Mouse (Mus musculus) lung, embryonic 14.5 days (tissue): ENCODE data around the gene Rap1gap2. TPM values are rescaled to one million over a fixed set of nuclear protein-coding genes. Genes with fewer than 3 reads are reported as not detected.

Experiments used
- ATAC-seq: fragments of 200-750 bp; cut with Nextera tagmentation; 2 replicates; pipeline ENCODE4 v1.8.0; 2017; ENCODE audit warnings: mild to moderate bottlenecking, moderate TSS enrichment, moderate library complexity; ENCODE audit not compliant: insufficient read depth
- DNase-seq: peaks from one replicate; pipeline ENCODE4 v3.0.0-alpha.2; 2015
- H3K27ac ChIP-seq: fragments of 300-500 bp; sonication (generic); 2 replicates; pipeline ENCODE4 v1.5.1; 2014; ENCODE audit warnings: low read depth, mild to moderate bottlenecking, moderate library complexity
- H3K27me3 ChIP-seq: fragments of 300-500 bp; sonication (generic); 2 replicates; pipeline ENCODE4 v1.6.1; 2014; ENCODE audit warnings: low read length, control low read depth; ENCODE audit not compliant: insufficient read depth
- H3K36me3 ChIP-seq: fragments of 300-500 bp; sonication (generic); 2 replicates; pipeline ENCODE4 v1.6.1; 2014; ENCODE audit warnings: control low read depth; ENCODE audit not compliant: insufficient read depth
- H3K4me1 ChIP-seq: fragments of 300-500 bp; sonication (generic); 2 replicates; pipeline ENCODE4 v1.6.1; 2014; ENCODE audit warnings: antibody characterized with exemption, control low read depth; ENCODE audit not compliant: insufficient read depth
- H3K4me2 ChIP-seq: fragments of 300-500 bp; sonication (generic); 2 replicates; pipeline ENCODE4 v1.6.1; 2014; ENCODE audit warnings: mild to moderate bottlenecking
- H3K4me3 ChIP-seq: fragments of 300-500 bp; sonication (generic); 2 replicates; pipeline ENCODE4 v1.5.1; 2014; ENCODE audit warnings: low read depth, low read length
- H3K9ac ChIP-seq: fragments of 300-500 bp; sonication (generic); 2 replicates; pipeline ENCODE4 v1.6.1; 2014
- H3K9me3 ChIP-seq: fragments of 300-500 bp; sonication (generic); 2 replicates; pipeline ENCODE4 v1.6.1; 2016; ENCODE audit warnings: low read depth, low read length, control low read depth
- CTCF ChIP-seq: IDR thresholded peaks from 2 replicates; pipeline ENCODE4 v1.5.1; 2016; ENCODE audit warnings: antibody characterized with exemption, low read depth
- WGBS: fragments of 180-500 bp; shearing (Covaris S2); extraction: QIAGEN DNeasy Blood & Tissue Kit; methylation state at CpG from one replicate; pipeline ENCODE4 v1.1.7; 2014; 5-methylcytosine and 5-hydroxymethylcytosine counted together
- polyA plus RNA-seq: library from polyadenylated mRNA; unstranded; fragments of >200 nt; fragmentation: Nextera tagmentation; extraction: Ambion mirVana; gene quantifications from 2 replicates; pipeline ENCODE4 v1.2.1, GENCODE M21; 2014

Gene Rap1gap2
- polyA plus RNA-seq, result 2.3 and 2.6 TPM in 2 replicates

DNA sequence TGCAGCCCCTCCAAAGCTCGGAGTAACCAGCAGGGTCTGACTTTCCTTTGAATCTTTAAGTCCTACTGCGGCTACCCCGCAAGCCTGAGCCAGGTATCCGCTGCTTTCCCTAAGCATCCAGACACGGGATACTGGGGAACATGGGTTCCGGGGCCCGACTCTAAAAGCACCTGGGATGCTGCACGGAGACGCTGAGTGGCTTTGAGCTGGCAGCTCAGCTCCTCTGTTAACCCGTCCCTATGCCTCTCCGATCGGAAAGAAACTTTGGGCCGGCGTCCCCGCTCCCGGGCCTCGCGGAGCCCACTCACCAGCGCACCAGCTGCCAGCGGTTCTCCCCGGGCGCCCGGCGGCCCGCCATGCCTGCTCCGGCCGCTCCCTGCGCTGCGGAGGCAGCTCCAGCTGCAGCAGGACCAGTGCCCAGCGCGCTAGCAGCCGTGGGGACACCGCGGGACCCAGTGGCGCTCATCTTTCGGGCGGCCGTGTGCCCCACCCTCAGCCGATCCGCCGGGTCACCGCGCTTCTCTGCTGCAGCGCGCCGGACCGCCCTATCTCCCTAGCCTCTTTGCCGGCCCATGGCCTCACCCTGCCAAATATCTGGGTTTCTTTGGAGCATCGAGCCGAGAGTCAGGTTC is at the start of gene Rap1gap2:
Rap1gap2 (minus strand) TSS at position 371 of the 632 bp plus-strand sequence.
- Histone ChIP-seq H3K9me3 (no peaks in the 10 kb centered on the region), H3K9ac (peak within 1 kb of the TSS; percentile 16; the same call in 1 of the 2 replicates), H3K27ac (no peak within 1 kb of the TSS), H3K36me3 (no peaks in the 10 kb centered on the region), H3K4me1 (no peaks in the 10 kb centered on the region), H3K4me3 (peak within 1 kb of the TSS; percentile 33), H3K27me3 (peaks cover 32% of the 10 kb centered on the region), H3K4me2 (peak within 1 kb of the TSS; percentile 62)
- TF ChIP-seq CTCF, result no peak
- no peak for ATAC-seq
- 2% methylated on average over 49 of the region's 50 CpGs for WGBS
- peak; percentile 38 for DNase-seq

DNA sequence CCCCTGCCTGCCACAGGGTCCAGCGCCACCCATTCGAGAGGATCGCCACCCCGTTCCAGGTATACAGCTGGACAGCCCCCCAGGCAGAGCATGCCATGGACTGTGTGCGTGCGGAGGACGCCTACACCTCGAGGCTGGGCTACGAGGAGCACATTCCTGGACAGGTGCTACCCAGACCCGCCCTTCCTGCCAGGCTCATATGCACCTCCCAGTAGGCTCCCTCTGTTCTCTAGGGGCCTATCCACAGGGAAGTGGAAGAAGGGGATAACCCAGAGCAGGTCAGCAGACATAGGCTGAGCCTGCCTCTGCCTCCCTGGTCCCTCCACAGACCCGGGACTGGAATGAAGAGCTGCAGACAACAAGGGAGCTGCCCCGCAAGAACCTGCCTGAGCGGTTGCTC is 49.6 kb upstream of the Rap1gap2 start:
- no peak overlapping the region for H3K4me3 ChIP-seq
- H3K27ac ChIP-seq, result no peak overlapping the region
- DNase-seq, result no peak
- TF ChIP-seq CTCF, result no peak
- H3K27me3 ChIP-seq, result no peaks in the 10 kb centered on the region
- 96% methylated on average over 13 of the region's 13 CpGs for WGBS
- no peak overlapping the region for H3K4me2 ChIP-seq
- no peaks in the 10 kb centered on the region for H3K4me1 ChIP-seq
- H3K9ac ChIP-seq, result no peak overlapping the region
- no peak for ATAC-seq
- H3K36me3 ChIP-seq, result peaks cover 92% of the 10 kb centered on the region
- no peaks in the 10 kb centered on the region for H3K9me3 ChIP-seq

DNA sequence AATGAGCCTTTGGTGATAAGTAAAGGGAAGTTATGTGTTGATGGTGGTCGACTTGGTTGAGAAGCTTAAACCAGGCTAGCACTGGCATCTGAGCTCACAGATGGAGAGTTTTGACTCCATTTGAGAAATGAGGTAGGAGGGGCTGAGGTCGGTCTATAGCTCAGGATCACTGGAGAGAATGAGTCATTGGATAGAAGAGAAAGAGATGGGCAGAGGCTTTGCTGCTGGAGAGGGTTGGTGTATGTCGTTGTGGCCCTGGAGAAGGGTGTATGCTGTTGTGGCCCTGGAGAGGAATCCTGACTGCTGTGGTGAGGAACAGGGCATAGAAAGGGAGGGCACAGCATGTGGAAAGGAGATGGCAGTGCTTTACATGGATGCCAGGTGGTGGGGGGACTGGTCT is 45.2 kb upstream of the Rap1gap2 start:
- Histone ChIP-seq H3K4me2 (no peak overlapping the region), H3K4me1 (no peaks in the 10 kb centered on the region), H3K27ac (no peak overlapping the region), H3K4me3 (no peak overlapping the region), H3K36me3 (peaks cover 48% of the 10 kb centered on the region), H3K9me3 (no peaks in the 10 kb centered on the region), H3K9ac (no peak overlapping the region), H3K27me3 (no peaks in the 10 kb centered on the region)
- ATAC-seq (no peak), DNase-seq (no peak)
- TF ChIP-seq CTCF, result no peak
- 77% methylated on average over 3 of the region's 3 CpGs for WGBS

DNA sequence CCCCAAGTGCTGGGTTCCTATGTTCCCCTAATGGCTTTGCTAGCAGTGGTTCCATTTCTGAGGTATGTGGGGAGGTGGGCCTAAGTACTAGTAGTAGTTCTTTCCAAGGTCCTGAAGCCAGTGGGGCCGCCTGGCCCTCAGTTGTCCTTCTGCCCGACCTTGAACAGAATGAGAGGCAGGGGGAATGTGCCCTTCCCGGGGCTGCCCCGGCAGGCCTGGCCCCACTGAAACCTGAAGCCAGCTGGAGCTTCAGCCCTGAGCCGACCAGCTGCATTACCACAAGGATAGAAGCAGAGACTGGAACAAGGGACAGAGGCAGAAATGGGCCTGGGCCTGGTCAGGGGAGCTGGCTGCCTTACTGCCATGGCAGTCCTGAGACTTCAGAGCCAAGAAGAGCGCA is 42.7 kb upstream of the Rap1gap2 start:
- Histone ChIP-seq H3K4me1 (0 out of 2 replicates have a peak, but pooled peaks cover 2% of the 10 kb centered on the region), H3K9me3 (no peaks in the 10 kb centered on the region), H3K4me2 (no peak overlapping the region), H3K9ac (no peak overlapping the region), H3K27me3 (no peaks in the 10 kb centered on the region), H3K36me3 (peaks cover 23% of the 10 kb centered on the region), H3K4me3 (no peak overlapping the region), H3K27ac (no peak overlapping the region)
- DNase-seq (no peak), ATAC-seq (no peak)
- TF ChIP-seq CTCF, result no peak
- WGBS, result 50% methylated on average over 6 of the region's 6 CpGs

DNA sequence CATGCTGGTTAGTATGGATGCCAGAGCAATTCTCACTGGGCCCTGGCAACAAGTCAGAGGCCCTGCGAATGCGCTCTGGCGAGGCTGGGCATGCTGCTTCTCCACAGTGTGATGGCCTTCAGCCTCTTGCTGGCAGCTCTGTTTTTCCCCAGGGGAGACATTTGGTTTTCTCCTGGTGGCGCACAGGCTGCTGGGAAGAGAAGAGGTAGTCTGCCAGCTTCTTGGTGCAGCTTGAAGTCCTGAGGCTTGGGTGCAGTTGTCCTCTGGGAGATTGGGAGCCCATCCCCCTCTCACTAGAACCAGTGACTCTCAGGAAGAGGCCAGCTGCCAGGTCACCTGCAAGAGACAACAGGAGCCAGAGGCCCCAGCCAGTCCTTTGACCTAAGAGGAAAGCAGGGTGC is 42.1 kb upstream of the Rap1gap2 start:
- TF ChIP-seq CTCF, result no peak
- WGBS, result 86% methylated on average over 4 of the region's 4 CpGs
- H3K9me3 ChIP-seq, result no peaks in the 10 kb centered on the region
- H3K36me3 ChIP-seq, result peaks cover 17% of the 10 kb centered on the region
- 0 out of 2 replicates have a peak, but pooled peaks cover 2% of the 10 kb centered on the region for H3K4me1 ChIP-seq
- no peak overlapping the region for H3K27ac ChIP-seq
- no peak for ATAC-seq
- no peak overlapping the region for H3K4me3 ChIP-seq
- H3K9ac ChIP-seq, result no peak overlapping the region
- no peak overlapping the region for H3K4me2 ChIP-seq
- no peaks in the 10 kb centered on the region for H3K27me3 ChIP-seq
- DNase-seq, result no peak

DNA sequence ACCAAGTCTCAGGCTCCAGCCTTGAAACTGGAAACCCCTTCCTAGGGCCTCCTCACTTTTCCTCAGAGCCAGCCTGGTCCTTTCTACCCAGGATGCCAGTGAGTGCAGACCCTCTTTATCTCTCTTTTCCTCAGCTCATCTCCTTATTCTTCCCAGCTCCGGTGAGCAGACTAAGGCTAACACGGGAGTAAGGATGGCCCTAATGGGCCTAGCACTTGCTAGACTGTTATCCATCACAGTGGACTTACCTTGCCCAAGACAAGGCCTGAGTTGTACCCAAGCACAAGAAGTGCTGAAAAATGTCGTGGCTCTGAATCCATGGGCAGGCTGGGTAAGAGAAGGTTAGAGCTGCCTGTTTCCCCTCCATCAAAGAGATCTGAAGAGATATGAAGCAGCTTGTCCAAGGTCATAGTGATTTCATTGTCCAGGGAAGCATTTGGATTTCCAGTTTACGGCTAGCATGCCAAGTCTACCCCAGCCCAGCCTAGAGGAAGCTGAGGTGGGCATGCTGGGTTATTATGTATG is 39.9 kb upstream of the Rap1gap2 start:
- Histone ChIP-seq H3K36me3 (no peaks in the 10 kb centered on the region), H3K9ac (peak overlapping the region; percentile 84), H3K27ac (no peak overlapping the region), H3K4me2 (peak overlapping the region; percentile 88), H3K9me3 (no peaks in the 10 kb centered on the region), H3K4me1 (0 out of 2 replicates have a peak, but pooled peaks cover 2% of the 10 kb centered on the region), H3K4me3 (peak overlapping the region; percentile 93), H3K27me3 (no peaks in the 10 kb centered on the region)
- no peak for TF ChIP-seq CTCF
- ATAC-seq (no peak), DNase-seq (no peak)
- WGBS, result 43% methylated on average over 4 of the region's 4 CpGs

DNA sequence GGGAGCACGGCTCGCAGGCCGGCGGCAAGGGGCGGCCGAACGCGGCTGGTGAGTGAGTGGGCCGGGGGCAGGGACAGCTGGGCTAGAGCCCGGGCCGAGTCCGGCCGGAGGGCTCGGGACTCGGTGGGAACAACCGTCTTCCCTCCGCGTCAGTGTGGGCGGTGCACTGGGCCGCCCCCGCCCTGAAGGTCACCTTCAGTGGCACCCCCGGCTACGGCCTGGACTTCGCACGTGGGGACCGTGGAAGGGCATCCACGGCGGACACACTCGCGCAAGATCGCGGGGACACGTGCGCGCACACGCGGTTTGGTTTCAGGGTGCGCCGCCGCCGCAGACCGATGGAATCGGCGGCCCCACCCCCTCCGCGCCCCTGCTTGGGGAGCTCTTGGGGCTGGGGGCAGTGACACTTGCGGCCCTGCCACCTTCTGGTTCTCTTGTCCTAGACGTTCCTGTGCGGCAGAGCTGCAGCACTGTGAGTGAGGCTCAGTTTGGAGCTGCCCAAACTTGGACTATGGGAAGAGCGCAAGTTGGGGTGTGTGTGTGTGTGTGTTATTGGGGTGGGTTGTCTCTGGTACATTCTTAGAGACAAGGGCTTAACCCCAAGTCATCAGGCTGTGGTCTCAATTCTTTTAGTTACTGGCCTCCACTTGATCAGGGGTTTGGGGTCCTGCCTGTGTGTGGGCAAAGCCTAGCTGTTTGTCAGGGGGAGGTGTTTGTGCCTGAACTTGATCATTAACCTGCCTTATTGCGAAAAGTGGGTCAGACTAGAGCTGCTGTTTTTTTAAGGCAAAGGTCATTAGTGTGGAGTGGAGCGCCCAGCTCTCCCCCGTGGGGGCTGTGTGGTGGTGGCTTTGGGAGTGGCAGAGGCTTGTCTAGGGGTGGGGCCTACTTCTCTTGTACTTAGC is 39.2 kb upstream of the Rap1gap2 start:
- H3K9me3 ChIP-seq, result no peaks in the 10 kb centered on the region
- H3K27ac ChIP-seq, result peak overlapping the region; percentile 40
- ATAC-seq, result peak; percentile 59
- no peak for TF ChIP-seq CTCF
- H3K27me3 ChIP-seq, result no peaks in the 10 kb centered on the region
- DNase-seq, result peak; percentile 19
- peak overlapping the region; percentile 84 for H3K9ac ChIP-seq
- H3K4me3 ChIP-seq, result peak overlapping the region; percentile 93
- H3K4me1 ChIP-seq, result 0 out of 2 replicates have a peak, but pooled peaks cover 2% of the 10 kb centered on the region
- H3K4me2 ChIP-seq, result peak overlapping the region; percentile 88
- H3K36me3 ChIP-seq, result no peaks in the 10 kb centered on the region
- under 1% methylated on average over 53 of the region's 53 CpGs for WGBS
